Mouse (Mus musculus) macrophage (primary cell): ENCODE results near the gene P4htm. TPM values are rescaled to one million over a fixed set of nuclear protein-coding genes. Genes with fewer than 3 reads are reported as not detected.

Experiments used
- H3K27ac ChIP-seq: fragments of 350-480 bp; formaldehyde crosslinking; 2 replicates; pipeline ENCODE4 v1.9.0; 2021
- H3K36me3 ChIP-seq: fragments of 350-480 bp; formaldehyde crosslinking; 2 replicates; pipeline ENCODE4 v1.9.0; 2021; ENCODE audit errors: inconsistent target
- H3K4me3 ChIP-seq: fragments of 350-480 bp; formaldehyde crosslinking; 2 replicates; pipeline ENCODE4 v1.9.0; 2021; ENCODE audit errors: inconsistent target
- H3K79me2 ChIP-seq: fragments of 350-480 bp; formaldehyde crosslinking; 2 replicates; pipeline ENCODE4 v1.9.0; 2021; ENCODE audit errors: inconsistent target
- WGBS: methylation state at CpG from one replicate; pipeline ENCODE4 v1.1.7; 2026; ENCODE audit warnings: inconsistent platforms; ENCODE audit not compliant: missing documents; 5-methylcytosine and 5-hydroxymethylcytosine counted together
- polyA plus RNA-seq: library from polyadenylated mRNA; stranded (reverse); fragments of 250-400 nt; gene quantifications from 3 replicates; pipeline ENCODE4 v1.2.4, GENCODE M21; 2018; ENCODE audit warnings: inconsistent platforms

The P4htm gene
- polyA plus RNA-seq, 1 experiment from 2014 or later, result 0.33 TPM

- H3K4me3 ChIP-seq, result no peak overlapping the region
- H3K79me2 ChIP-seq, result peaks cover 7% of the 10 kb centered on the region; the same call in 1 of the 2 replicates
- WGBS, result 97% methylated on average over 16 of the region's 16 CpGs
- peaks cover 22% of the 10 kb centered on the region for H3K36me3 ChIP-seq
- no peak overlapping the region for H3K27ac ChIP-seq
Observed at GRCm38 (mm10) chr9:108571401-108571973, 26.0 kb downstream of the P4htm start.

DNA sequence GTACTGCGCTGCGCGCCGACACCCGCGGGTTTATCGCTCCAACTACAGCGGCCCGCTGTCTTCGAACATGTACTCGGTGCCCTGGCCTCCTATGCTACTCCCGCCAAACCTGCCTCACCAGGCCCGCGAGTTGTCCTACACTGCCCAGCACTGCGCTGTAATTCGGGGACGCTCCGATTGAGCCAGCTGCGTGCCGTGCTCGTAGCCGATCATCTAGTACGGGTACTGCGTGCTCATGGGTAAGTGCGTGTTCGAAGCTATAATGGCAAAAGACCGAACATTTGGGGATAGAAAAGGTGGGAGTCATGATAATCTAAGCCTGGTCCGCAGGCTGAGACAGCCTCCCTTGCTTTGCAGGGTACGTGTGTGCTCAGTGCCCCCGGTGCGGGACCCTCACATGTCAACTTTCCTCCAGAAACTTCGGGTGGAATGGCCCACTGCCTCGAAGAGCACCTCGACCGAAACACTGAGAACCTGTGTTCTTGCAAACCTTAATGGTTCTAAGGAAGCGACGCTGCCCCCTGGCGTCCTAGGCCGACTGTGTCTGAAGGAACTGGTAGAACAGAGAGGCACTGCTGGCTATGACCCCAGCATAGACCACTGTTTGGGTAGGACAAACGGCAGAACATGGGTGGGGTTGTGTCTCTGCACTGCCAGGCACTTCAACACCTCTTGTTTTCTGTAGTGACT is 27.1 kb downstream of the P4htm start:
- Histone ChIP-seq H3K79me2 (peaks cover 15% of the 10 kb centered on the region; the same call in 1 of the 2 replicates), H3K36me3 (peaks cover 22% of the 10 kb centered on the region), H3K27ac (peak overlapping the region; percentile 4; the same call in 1 of the 2 replicates), H3K4me3 (peak overlapping the region; percentile 50)
- 1% methylated on average over 40 of the region's 40 CpGs for WGBS

GRCm38 (mm10) chr9:108569381-108570206 is 27.9 kb downstream of the P4htm start, which contains the start of gene Dalrd3:
Gene Dalrd3, plus strand, starts transcription at chr9:108569886.
- Histone ChIP-seq H3K4me3 (peak within 1 kb of the TSS; percentile 86), H3K79me2 (peaks cover 15% of the 10 kb centered on the region; the same call in 1 of the 2 replicates), H3K27ac (peak within 1 kb of the TSS; percentile 94; the same call in 1 of the 2 replicates), H3K36me3 (peaks cover 22% of the 10 kb centered on the region)
- 2% methylated on average over 42 of the region's 42 CpGs for WGBS

GRCm38 (mm10) chr9:108568511-108568921 is 29.0 kb downstream of the P4htm start:
- WGBS, result 34% methylated on average over 14 of the region's 17 CpGs
- Histone ChIP-seq H3K4me3 (peak overlapping the region; percentile 86), H3K27ac (peak overlapping the region; percentile 94), H3K79me2 (peaks cover 15% of the 10 kb centered on the region; the same call in 1 of the 2 replicates), H3K36me3 (peaks cover 31% of the 10 kb centered on the region)

GRCm38 (mm10) chr9:108567931-108568419 is 29.5 kb downstream of the P4htm start:
- Histone ChIP-seq H3K4me3 (peak overlapping the region; percentile 86), H3K36me3 (peaks cover 29% of the 10 kb centered on the region), H3K27ac (peak overlapping the region; percentile 94), H3K79me2 (peaks cover 15% of the 10 kb centered on the region; the same call in 1 of the 2 replicates)
- WGBS, result 7% methylated on average over 18 of the region's 18 CpGs

GRCm38 (mm10) chr9:108566815-108567776 is 30.4 kb downstream of the P4htm start, which contains the start of gene Ndufaf3:
Gene Ndufaf3, minus strand, starts transcription at chr9:108567434.
- under 1% methylated on average over 73 of the region's 73 CpGs for WGBS
- Histone ChIP-seq H3K79me2 (peaks cover 15% of the 10 kb centered on the region; the same call in 1 of the 2 replicates), H3K27ac (peak within 1 kb of the TSS; percentile 94), H3K4me3 (peak within 1 kb of the TSS; percentile 86), H3K36me3 (peaks cover 20% of the 10 kb centered on the region)

GRCm38 (mm10) chr9:108565881-108566814 is 31.3 kb downstream of the P4htm start:
- Histone ChIP-seq H3K27ac (peak overlapping the region; percentile 94), H3K79me2 (peaks cover 22% of the 10 kb centered on the region; the same call in 1 of the 2 replicates), H3K36me3 (peaks cover 11% of the 10 kb centered on the region; the same call in 1 of the 2 replicates), H3K4me3 (peak overlapping the region; percentile 86)
- 13% methylated on average over 33 of the region's 35 CpGs for WGBS

DNA sequence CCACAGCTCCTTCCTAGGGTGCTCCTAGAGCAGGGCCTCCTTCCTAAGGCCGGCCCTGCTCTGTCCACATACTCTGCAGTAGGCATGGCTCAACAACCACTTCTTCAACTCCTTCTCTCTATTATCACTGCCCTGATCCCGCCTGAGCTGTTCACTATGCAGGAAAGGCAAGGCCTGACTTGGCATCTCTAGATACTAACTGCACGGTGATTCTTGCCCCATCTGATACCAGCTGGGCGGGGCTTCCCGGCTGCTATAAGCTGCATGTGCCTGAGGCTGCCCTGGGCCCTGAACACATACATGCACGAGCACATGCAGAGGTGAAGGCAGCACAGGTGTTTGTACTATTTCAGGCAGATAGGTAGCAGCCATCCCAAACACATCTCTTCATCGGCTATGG is 33.3 kb downstream of the P4htm start:
- H3K36me3 ChIP-seq, result peaks cover 11% of the 10 kb centered on the region; the same call in 1 of the 2 replicates
- no peak overlapping the region for H3K27ac ChIP-seq
- 85% methylated on average over 7 of the region's 7 CpGs for WGBS
- H3K4me3 ChIP-seq, result no peak overlapping the region
- peaks cover 29% of the 10 kb centered on the region; the same call in 1 of the 2 replicates for H3K79me2 ChIP-seq

DNA sequence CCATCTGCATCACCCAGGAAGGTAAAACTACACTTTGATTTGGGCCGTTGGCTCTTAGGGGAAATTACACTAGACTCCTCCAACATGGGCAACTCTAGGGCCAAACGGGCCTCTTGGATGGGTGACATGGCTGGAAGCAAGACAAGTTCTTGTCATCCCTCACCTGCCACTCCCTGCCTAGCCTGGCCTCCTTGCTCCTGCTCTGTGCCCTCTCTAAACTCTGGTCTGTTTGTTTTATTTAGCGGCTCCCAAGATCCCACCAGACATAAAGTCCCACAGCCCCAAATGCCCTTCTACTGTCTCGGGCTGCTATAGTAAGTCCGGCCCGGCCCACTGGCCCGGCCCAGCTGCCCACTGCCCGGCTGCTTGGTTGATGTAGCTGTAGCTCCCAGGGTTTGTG is 33.8 kb downstream of the P4htm start:
- peaks cover 26% of the 10 kb centered on the region; the same call in 1 of the 2 replicates for H3K79me2 ChIP-seq
- 95% methylated on average over 8 of the region's 8 CpGs for WGBS
- peaks cover 11% of the 10 kb centered on the region; the same call in 1 of the 2 replicates for H3K36me3 ChIP-seq
- H3K27ac ChIP-seq, result no peak overlapping the region
- no peak overlapping the region for H3K4me3 ChIP-seq

GRCm38 (mm10) chr9:108560227-108560841 is 37.1 kb downstream of the P4htm start, which contains the start of gene Impdh2:
Gene Impdh2, plus strand, starts transcription at chr9:108560286.
- H3K4me3 ChIP-seq, result peak within 1 kb of the TSS; percentile 56
- peak within 1 kb of the TSS; percentile 15 for H3K27ac ChIP-seq
- WGBS, result under 1% methylated on average over 43 of the region's 53 CpGs
- peaks cover 14% of the 10 kb centered on the region; the same call in 1 of the 2 replicates for H3K79me2 ChIP-seq
- H3K36me3 ChIP-seq, result peaks cover 26% of the 10 kb centered on the region

- H3K36me3 ChIP-seq, result peaks cover 36% of the 10 kb centered on the region
- H3K79me2 ChIP-seq, result peaks cover 14% of the 10 kb centered on the region; the same call in 1 of the 2 replicates
- WGBS, result 95% methylated on average over 4 of the region's 4 CpGs
- no peak overlapping the region for H3K27ac ChIP-seq
- H3K4me3 ChIP-seq, result no peak overlapping the region
Observed at GRCm38 (mm10) chr9:108559169-108559568, 38.3 kb downstream of the P4htm start.

DNA sequence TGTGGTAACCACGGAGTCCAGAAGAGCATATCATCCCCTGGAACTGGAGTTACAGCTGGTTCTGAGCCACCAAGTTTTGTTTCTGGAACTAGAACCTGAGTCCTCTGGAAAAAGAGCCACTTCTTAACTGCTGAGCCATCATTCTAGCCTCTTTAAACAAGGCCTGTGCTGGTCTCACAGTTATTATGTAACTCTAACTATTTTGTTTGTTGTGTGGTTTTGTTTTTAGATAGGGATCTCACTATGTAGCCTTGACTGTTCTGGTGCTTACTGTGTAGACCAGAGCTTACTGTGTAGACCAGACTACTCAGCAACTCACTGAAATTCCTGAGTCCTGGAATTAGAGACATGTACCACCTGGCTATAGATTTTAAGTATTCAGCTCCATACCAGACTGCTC is 50.6 kb downstream of the P4htm start:
- H3K36me3 ChIP-seq, result peaks cover 80% of the 10 kb centered on the region
- peaks cover 62% of the 10 kb centered on the region; the same call in 1 of the 2 replicates for H3K79me2 ChIP-seq
- no peak overlapping the region for H3K4me3 ChIP-seq
- 91% methylated on average over 1 of the region's 1 CpGs for WGBS
- H3K27ac ChIP-seq, result no peak overlapping the region
